Mouse (Mus musculus): Measurements from ENCODE around the gene Ccnd2. TPM values are rescaled to one million over a fixed set of nuclear protein-coding genes. Genes with fewer than 3 reads are reported as not detected.

Gene Ccnd2
- total RNA-seq (2021) = 100 to 1,000 TPM; 366 to 550 TPM
- long read RNA-seq, experiment 1, full-length matches to known transcripts = 204 of 255 reads
- long read RNA-seq, experiment 1, partial matches to known transcripts = 6 of 255 reads
- long read RNA-seq, experiment 1, other reads (novel, unspliced or antisense) = 45 of 255 reads
- long read RNA-seq, experiment 2, full-length matches to known transcripts = 35 of 44 reads
- long read RNA-seq, experiment 2, partial matches to known transcripts = 0 of 44 reads
- long read RNA-seq, experiment 2, other reads (novel, unspliced or antisense) = 9 of 44 reads

DNA sequence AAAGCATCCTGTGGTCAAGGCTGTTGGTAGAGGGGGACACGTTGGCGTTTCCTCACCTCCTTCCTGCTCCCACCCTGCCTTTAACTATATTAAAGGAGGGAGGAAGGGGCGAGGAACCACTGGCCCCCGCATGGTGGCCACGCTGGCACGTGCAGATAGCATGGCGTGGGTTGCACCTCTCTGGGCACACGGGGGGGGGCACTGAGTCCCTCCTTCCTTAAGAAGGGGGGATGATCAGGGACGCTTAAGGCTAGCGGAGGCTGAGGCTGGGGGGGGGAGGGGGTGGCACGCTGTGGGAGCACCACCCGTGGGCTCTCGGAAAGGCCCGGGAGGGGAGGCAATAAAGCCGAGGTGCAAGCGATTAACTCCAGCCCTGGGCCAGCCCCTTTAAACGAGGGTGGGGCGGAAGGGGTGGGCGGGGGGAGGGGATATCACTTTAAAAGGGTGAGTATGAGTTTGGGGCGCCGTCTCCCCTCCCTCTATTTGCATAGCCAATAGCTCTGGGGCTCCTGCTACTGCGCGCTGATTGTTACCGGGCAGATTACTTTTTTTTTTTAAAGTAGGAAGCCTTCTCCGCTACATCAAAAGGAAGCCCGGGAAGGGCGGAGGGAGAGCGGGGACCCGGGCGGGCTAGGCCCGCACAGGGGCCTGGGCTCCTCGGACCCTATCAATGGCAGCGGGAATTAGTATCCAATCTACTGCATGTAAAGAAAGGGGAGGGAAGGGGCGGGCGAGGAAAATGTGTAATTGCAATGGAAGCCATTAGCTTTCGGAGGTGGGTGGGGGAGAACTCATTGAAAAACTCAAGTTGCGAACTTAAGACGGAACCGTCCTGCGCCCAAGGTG lies at the start of gene Ccnd2:
Gene Ccnd2 (minus strand): TSS at position 88 of the 846 bp plus-strand sequence.
- DNase-seq = peak; percentile 83

DNA sequence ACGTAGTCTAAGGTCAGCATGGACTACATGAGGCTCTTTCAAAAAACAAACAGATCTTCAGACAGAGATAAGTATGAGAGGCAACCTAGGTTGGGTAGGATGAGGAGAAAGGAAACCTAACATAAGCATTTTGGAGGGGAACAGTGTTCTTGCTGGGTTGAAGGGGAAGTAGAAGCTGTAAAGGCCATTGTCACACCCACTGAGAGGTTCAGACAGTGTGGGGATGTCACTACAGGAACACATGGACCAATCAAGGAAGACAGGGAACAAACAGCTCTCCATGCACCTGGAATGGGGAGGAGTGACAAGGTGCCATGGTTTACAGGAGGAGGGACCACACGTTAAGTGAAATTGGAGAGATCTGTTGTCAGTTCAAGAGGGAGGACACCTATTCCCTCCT lies 45.0 kb upstream of the Ccnd2 start:
- no peak for DNase-seq

DNA sequence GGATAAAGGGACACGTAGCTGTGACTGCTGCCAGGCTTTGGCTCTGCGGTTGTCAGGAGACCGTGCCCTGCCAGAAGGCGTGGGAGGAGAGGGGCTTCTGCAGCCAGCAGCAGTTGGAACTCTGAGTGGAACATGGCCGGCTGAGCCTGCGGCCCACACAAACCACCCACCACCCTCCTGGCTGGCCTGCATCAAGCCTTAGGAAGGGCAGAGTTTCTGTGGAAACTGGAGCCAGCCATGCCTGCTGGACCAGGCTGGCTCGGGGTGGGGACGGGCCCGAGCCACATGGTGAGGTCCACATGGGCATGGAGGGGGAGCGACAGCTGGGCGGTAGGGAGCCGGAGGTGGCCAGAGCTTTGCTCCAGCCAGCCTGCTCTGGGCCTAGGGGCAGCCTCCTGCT lies 29.3 kb upstream of the Ccnd2 start:
- DNase-seq = no peak

DNA sequence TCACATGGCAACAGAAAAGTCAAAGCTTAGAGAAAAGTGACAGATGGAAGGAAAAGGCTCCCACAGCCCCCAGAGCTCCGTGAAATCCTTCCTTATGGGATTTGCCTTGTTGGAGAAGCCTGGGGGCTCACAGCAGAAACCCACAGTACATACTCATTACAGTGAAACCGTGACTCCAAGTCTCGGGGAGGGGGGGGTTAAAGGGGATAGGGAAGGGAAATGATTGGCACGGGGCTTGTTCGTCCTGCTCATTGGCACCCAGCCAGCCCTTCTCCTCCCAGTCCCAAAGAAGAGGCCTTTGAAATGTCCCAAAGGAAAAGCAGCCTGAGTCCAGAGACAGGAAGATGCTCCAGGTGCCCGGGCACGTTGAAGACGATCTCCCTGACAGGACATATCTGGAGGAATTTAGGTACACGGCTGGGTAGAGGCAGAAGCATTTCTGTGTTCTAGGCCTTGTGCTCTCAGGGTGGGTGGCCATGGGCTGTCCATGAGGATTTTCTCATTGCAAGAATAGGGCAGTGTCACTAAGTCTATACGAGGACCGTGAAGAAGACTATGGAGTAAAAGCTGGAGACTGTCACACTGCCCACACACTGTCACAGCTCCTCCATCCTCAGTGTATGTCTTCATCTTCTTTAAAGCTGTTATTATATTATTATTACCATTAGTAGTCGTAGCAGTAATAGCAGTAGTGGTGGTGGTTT lies 27.2 kb upstream of the Ccnd2 start:
- no peak for DNase-seq

DNA sequence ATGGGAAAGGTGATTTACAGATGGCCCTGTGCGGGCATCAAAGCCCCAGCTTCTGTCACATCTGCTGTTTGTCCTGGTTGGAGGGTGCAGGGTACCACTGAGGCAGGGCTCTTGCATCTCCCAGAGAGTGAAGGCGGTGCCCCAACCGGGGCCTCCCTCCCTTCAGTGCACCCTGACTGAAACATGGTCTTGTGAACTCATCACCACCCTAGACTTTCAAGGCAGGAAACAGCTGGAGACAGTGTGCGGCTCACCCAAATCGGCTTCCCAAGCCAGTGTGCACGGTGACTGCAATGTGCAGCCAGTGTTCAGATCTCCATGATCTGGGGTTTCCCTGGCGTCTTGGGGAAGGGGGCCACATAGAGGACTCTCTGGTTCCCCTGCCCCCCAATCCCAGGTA lies 26.0 kb upstream of the Ccnd2 start:
- no peak for DNase-seq

DNA sequence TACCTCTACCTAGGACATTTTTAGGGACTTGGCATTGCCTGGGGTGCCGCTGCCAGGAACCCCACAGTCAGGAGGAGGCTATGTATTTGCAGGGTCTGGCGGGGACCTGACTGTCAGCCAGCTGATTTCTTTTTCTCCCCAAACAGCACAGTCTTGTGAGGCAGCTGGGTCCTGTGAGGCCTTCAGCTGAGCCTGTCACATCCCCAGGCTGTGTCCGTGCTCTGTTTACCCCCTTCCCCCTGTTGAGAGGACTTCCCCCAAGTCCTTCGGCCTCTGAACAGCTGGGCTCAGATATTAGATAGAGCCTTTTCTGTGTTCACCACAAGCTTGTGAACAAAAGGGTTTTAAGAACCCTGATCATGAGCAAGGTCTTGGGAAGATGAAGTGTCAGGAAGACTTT lies 25.4 kb upstream of the Ccnd2 start:
- DNase-seq = no peak

DNA sequence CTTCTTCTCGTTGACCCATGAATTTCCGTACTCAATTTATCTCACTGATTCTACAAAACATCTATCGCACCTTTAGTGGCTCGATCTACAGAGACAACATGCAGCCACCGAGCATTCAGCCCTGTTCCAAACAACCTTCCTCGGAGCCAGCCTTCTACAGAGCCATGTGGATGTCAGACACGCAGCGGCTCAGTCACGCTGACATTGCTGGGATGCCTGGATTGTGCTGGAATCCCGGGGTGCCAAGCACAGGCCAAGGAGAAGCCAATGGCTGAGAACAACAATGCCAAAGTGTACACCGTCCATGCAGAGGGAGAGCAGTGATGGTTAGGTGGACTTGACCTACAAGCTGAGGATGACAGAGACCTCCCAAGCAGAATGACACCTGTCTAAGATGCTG lies 20.5 kb upstream of the Ccnd2 start:
- no peak for DNase-seq

DNA sequence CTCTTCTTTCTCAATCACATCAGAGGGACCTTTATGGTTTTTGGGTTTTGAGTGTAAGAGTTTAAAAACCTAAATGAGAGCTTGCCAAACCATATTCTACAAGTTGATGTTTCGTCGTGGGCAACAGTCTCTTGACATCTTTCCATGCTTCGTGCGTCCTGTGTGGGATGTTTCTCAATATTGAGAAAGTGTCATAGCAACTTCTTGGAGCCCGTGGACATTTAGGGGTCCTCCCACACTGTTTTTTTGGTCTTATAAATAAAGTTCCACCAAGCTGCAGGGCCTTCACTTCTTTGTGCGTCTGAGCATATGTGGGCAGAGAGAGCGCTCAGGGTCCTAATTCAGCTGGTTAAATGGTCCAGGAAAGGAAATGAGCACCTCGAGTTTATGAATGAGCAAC lies 18.7 kb upstream of the Ccnd2 start:
- no peak for DNase-seq

DNA sequence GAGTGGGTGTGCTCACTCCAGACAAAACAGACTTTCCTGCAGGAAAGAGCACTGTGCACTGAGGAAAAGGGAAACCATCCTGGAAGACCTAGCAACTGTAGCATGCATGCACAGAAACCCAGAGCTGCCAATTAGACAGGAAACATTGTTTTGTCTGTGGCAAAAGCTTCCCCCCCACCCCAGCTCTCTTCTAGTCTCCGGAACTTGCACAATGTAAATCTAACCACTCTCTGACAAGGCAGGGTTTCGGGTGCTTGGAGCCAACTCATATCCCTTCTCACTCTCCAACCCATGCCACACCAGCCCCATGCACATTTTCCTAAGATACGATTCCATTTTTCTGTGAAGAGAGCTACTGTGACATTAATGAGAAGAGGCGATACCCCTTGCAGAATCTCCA lies 13.7 kb upstream of the Ccnd2 start:
- no peak for DNase-seq

DNA sequence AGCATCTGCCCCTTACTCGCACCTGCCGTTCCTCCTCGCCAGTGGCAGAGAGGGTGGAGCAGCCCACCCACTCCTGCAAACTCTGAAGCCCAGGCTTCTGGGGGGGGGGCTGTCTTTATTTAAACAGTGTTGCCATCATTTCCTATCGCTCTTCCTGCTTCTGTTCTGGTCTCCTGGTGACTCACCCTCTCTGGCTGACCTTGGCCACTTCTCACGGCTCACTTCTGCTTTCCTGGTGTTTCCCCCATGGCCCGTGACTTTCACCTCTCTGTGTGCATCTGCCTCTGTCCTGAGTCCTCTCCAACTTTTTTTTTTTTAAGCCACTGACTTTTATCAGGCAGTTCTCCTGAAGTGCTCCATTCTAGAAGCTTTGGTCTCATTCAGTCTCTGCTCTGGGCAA lies 10.8 kb upstream of the Ccnd2 start:
- DNase-seq = peak; percentile 78 to 81

DNA sequence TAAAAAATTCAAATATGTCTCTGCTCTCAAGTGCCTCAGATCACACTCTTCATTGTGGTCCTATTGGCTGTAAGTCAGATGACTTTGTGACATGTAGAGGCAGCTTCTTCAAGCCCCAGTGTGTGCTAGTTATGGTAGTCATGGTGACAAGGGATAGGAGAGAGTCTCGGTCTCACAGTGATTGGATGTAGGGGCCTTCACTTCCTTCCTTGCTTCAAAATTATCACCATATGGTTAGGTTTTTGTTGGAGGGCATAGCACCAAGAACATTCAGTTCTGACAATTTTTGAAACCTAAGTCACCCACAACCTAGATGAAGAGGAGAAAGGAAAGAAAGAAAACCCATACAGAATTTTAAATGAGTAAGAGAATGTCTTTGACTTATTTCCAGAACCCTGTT lies 5.3 kb upstream of the Ccnd2 start:
- no peak for DNase-seq

DNA sequence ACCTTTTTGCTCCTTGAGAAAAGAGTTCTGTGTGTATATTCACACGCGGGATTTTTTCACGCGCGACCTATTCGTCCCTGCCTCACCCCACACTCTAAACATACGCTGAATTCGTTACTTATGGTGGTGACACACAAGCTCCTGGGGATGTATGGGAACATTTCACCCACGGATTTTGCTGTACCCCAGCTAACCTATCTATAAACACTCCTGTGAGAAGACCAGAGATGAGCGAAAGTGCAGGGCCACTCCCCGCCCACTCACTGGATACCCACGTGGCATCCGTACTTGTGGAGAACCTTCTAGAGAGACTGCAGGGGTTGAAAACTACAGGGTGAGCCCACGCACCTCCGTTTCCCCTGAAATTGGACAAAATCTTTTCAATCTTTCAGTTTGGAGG lies 3.5 kb upstream of the Ccnd2 start:
- peak; percentile 51 to 57 for DNase-seq

DNA sequence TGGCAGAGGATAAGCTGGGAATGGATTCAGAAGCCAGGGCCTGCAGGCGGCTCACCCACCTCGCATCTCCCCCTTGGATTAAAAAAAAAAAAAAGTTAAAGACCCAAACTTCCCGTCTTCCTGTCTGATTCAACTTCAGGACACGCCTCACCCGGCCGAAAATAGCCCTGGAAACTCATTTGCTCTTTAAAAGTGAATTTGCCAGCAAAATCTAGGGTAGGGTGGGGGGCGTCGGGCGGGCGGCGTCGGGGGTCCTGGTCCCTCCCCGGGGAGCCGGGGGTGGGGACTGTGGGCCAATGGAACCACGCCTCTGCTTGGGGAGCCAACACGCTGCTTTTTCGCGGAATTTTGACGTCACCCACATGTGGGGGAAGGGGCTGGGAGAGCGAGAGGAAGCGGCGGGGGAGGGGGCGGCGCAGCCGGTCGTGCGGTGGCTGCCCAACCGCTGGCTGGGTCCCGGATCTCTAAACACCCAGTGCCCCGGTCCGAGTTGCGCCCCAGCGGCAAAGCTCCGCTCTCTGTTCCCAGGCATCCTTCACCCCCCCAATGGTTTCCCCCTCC lies 2.8 kb upstream of the Ccnd2 start:
- peak; percentile 79 to 89 for DNase-seq

DNA sequence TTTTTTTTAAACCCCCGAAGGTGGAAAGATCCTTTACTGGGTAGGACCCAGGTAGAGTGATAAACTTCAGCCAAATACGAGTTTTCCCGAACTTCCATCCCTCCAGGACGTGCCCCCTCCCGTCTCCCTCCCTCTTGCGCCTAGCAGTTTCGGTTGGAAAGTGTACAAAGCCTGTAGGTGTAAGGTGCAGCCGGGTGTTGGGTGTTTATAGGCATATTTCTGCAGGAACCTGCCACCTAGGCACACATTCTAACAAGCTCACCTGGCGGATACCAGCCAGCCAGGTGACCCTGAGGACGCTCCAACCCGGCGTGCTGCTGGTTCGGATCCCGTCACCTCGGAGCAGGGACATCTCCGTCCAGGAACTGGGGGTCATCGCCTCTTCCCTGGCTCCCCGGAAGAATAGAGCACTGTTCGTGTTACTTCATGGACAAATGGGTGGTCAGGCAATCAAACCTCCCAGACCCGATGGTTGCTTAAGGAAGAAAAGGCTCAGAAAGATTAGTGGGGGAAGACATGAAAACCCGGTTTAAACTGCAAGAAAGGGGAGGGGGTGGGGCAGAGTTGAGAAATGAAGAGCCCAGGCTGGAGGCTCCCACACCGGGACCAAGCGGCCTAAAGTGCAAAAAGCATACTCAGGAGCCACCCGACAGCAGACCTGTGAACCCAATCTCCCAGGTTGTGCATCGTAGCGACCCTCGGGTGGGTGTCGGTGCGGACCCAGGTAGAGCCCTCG lies 2.1 kb upstream of the Ccnd2 start:
- no peak for DNase-seq

DNA sequence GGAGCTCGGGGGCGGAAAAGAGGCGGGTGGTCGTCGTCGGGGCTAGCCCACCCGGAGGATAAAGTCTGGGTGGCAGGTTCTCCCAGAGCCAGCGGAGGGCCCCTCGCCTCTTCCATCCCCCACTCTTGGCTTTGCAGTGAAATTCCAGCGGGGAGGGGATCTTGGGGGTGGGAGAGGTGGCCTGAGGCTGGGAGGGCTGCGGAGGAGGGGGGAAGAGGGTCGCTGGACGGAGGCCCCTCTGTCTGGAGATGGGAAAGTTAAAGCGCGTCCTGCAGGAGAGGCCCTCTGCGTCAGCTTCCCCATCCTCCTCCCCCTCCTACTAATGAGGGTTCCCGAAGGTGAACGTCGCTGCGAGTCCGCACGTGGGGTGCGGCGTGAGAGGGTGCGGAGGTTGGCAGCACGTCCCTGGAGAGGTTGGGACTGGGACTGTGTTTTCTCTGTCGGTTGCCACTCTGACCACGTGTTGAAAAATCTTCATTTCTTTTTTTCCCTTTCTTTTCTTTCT lies 1.4 kb upstream of the Ccnd2 start:
- peak; percentile 80 to 82 for DNase-seq

DNA sequence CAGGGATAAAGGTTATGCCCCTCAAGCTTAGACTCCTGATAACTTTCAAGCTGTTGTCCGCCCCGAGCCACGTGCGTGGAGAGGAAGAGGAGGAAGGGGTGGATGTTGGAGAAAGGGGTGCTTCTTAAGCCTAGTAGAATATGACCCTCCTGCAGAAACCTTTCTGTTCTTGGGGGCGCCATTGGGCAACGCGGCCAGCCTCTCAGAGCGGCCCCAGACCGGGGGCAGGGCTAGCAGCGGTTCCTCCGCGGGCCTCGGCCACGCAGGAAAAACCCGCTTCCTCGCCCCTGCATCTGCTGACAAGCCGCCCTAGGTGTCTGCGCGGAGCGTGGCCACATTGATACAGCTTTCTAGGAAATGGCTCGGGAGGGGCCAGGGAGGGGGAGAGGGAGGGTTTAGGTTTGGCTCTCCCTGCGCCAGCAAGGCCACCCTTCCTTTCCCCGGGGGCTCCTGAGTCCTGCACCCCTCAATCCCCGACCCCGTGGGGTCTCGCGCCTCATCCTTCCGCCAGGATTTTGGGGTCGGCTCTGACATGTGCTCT lies 358 bp downstream of the Ccnd2 start:
- peak; percentile 62 to 74 for DNase-seq

DNA sequence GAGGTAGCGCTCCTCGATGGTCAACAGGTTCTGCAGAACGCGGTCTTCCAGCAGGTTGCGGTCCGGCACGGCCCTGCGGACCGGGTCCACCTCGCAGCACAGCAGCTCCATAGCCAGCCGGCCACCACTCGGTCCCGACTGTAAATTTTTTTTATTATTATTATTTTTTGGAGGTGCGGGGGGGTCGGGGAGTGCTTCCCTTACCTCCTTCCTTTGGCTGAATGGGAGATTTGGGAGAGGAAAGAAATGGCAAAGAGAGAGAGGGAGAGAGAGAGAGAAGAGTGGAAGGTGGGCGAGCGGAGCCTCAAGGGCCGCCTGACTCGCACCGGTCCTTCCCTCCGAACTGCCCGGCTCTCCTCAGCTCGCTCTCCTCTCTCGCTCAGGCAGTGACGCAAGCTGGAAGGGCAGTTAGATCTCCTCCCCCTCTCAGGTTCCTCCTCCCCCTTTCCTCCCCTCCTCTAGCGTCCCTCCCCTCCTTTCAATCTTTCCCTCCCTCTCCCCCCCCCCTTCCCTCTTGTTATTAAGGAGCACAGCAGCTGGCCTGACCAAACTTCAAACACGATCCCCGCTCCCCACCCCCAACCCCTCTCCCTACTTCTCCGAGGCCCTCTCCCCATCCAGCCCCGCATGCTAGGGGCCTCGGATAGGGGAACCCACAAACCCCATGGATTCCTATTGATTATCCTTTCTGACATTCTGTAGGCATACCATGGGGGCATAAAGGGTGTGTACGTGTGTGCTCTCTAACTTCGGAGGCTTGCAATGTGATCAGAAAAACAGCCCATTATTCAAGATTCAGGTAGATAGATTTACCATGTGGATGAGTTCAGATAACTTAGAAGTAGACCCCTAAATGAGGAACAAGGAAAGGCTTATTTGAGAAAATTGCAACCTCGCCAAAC lies 1.1 kb downstream of the Ccnd2 start:
- DNase-seq = peak; percentile 90 to 91

DNA sequence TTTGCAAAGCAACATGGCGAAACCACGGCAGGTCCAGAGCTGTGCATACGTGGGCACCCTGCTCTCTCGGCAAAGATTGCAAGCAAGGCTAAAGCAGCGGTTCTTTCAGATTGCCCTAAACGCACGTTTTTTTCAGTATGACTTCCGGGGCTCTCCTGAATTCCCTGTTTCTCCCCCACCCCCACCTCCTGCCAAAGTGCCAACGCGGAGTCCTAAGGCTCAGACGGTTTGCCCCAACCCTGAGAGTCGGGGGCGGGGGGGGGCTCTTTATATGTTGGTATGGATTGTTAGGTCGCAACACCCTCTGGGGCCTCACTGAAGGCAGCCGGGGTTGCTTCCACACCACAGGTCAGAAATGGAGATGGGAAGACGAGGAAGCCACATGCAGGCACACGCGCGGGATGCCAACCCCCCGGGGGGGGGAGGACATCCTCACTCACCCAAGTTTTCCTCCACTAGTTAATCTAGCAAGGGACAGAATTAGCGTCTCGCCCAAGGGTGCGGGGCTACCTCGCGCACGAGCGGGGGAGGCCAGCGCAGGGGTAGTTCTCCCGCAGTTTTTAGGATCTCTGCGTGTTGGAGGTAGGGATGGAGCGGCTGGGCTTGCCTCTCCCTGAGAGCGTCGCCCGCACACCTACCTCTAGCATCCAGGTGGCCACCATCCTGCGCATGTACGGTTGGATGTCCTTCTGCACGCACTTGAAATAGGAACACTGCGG lies 1.9 kb downstream of the Ccnd2 start:
- DNase-seq = peak; percentile 51 to 71

DNA sequence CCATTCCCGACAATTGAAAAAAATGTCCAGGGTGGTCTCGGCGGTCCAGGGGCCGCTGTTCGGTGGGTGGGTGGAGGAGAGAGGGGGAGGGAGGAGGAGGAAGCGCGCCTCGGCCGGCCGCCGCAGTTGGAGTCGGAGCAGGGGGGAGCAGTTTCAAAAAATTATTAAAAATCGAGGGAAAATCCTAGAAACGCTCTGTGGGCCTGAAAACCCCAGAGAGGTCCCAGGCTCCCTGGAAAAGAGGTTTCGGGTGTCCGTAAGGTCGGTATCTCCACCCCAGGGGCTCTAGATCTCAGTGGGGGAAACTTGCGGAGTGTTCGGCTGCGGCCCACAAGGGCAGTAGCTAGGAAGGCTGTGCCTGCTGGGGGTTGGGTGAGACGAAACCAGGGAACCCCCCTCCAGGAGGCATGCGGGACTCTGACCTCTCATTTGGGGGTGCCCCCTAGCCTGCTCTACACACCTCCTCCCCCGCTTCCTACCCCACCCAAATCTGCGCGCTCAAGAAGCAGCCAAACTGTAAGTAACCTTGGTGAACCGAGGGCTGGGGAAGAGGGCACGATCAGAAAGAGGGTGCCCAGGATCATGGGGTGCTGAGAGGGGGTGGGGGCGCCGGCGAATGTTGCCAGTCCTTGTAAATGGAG lies 2.6 kb downstream of the Ccnd2 start:
- DNase-seq = peak; percentile 51 to 69
